Mouse (Mus musculus) right cerebral cortex, postnatal 4 days (tissue): ENCODE data around the gene Tead2.
"Not testable (repeated sequence)": the region's sequence is repeated elsewhere in the genome, so short reads cannot be mapped to it uniquely, and the experiment has no call there.

ENCODE experiments used
- DNase-seq: peaks from one replicate; pipeline ENCODE4 v3.0.0-alpha.2; 2022

Gene Tead2

DNA sequence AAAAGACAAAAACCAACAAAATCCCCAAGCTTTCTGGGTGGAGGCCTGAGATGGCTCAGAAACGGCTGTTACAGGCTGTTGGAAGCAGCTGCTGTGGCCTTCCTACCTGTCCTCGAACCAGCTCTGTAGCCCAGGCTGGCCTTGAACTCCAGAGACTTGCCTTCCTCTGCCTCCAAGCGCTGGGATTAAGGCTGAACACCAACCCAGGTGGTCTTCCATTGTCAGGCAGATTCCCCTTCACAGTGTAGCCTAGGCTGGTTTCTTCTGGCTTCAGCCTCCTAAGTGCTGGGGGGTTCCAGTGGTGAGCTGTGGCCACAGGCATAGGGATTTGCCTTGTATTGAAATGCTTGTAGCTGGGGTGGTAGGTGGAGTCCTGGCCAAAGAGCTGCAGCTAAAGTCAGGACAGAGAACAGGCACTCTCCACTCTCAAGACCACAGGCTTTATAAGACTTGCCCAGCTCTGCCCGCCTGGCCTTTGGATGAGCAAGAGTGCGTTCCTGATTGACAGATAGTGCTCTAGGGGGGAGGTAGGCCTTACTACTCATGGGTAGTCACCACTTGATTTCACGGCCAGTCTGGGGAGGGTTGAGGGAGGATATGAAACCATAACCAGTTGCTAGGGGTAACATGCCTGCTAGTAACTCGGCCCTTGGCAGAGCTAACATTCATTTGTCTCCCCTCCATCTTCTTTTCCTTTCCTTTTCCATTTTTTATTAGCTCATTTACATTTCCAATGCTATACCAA lies 14.1 kb downstream of the Tead2 start:
- DNase-seq: no peak

DNA sequence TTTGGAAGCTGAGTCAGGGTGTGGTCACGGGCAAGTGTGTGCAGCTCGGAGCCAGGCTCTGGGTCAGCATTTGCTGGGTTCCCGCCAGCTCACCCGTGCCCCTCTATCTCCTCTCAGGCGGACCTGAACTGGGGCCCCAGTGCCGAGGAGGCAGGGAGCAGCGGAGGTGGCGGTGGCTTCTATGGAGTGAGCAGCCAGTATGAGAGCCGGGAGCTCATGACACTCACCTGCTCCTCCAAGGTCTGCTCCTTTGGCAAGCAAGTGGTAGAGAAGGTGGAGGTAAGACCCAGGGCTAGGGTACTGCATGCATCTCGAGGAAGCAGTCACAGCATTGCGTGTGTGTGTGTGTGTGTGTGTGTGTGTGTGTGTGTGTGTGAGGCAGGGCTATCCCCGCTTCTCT lies 15.6 kb downstream of the Tead2 start:
- DNase-seq: no peak

DNA sequence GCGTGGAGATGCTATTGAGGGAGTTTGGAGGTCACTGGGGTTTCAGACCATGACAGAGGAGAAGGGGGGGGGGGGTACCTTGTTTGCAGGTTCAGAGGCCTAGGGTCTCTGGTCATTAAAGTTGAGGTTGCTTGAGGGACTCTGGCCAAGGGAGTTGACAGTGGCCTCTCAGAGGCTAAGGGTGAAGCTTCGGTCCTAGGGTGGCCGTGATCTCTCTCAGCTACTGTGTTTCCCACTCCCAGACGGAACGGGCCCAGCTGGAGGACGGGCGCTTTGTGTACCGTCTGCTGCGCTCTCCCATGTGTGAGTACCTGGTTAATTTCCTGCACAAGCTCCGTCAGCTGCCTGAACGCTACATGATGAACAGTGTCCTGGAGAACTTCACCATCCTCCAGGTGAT lies 16.4 kb downstream of the Tead2 start:
- no peak for DNase-seq

DNA sequence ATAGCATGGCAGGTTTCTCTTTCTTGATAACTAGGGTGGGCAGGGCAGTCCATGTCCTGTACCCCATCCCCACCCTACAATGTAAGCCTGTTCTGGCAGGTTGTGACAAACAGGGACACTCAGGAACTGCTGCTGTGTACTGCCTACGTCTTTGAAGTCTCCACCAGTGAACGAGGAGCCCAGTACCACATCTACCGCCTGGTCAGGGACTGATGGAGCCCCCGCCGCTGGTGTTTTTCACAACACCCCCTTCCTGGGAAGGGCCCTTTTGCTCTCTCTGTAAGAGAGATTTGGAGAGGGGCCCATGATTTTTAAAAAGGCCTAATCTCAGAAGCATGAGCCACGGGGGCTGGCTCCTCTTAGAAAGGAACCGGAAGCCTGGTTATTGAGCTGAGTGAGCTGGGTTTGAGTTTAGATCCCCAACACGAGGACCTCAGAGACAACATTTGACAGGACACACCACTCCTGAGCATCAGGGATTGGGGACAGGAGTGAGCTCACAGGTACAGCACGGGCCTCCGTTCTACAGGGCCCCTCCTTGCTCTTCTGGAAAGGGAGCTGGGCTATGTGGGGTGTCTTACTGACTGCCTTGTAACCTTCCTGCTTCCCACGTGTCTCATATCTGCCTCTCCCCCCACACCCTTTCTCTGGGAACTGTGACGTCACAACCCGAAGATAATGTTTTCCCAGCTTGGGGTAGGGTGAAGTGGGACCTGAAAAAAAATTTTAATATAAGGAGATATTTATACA lies 17.3 kb downstream of the Tead2 start:
- no peak for DNase-seq

DNA sequence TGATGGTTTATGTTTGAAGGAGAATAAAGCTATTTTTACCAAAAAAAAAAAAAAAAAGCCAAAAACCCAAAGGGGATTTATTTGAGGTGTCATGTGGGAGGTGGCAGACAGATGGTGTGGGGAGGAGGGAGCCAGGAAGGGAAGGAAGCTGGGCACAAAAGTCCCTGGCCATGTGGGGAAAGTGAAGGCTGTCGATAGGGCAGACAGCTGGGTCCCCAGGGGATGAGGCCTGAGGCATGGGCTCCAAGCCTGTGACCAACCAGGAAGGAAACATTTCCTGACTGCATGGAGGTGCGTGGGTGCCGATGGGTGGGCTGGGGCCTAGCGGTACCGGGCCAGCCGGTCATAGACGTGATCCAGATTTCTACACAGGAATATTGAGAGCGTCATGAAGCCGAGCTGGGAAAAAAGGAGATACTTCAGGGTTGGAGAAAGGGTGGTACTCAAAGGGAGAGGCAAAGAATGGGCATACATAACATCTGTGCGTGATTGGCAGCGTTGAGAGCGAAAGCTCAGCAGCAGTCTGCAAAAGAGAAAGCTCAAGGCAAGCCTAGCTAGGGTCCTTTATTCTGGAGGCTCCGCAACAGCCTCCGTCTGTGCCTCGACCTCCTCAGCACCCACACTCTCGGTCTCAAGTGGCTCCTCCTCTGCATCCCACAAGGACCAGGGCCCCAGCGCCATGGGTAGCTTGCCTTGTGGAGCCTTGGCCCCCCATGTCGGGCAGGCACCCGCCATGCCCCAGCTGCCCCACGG lies 18.2 kb downstream of the Tead2 start:
- peak; percentile 17 for DNase-seq

DNA sequence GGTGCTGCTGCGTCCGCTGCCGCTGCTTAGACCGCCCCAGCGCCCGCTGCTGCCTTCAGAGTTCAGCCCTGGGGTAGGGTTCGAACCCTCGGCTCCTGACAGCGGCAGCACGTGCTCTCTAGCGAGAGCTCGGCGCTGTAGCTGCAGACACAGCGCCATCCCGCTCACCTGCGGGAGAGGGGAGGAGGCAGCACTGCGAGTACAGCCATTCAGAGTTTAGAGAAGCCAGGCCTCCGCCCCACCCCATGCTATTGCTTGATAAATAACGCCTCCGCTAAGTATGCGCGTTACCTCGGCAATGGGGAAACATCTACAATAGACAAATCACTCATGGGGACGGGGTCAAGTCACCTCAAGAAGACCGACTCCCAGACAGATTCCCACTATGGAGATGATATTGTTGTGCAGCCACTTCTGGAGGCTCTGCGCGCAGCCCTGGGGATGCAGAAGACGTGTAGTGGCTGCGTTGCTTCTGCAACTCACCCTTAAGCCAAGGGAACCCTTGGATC lies 18.8 kb downstream of the Tead2 start:
- DNase-seq: no peak

DNA sequence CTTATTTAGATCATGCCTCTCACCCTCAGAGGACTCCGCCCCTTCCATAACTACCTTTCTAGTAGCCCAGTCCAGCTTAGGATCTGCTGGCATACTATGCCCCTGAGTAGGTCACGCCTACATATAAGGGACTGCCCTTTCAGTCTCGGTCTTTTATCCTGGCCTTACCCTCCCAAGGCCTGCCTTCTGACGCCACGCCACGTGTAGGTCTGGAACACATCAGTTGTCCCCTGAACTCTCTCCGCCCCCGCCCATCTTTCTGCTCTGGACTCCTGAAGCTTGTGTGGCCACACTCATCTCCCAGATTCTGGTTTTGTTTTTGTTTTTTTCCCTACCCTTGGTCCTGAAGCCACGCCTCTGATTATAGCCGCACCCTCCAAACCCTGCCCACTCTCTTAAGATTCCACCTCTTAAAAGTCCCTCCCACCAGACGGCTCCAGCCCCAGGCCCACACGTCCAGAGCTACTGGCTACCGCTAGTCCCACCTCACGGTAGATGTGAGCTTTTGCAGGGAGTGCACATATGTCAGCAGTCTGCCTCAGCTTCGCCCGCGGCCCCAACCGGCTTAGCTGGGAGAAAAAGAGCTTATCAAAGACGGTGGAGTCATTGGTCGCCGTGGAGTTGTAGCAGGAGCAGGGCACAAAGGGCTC lies 19.5 kb downstream of the Tead2 start:
- DNase-seq: peak; percentile 39

DNA sequence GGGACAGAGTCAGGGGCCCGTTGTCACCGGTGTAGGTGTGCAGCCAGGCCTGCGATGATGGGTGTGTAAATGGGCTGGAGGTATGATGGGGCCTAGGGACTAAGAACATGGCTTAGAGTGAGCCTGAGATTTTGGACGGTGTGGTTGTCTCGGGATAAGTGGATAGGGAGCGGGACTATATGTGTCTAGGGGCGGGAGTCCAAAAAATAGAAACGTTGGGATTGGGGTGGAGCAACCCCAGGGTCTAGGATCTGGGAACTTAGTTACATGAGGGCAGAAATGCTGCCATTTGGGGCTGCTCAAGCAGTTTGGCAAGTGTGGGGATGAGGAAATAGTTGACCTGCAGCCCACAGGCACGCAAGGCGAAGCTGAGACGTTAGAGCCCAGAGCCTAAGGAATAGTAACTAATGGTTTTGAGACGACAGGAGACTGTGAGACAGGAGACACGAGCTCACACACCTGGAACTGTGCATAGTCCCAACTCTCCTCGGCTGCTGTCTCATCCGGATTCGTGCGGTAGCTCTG lies 20.2 kb downstream of the Tead2 start:
- DNase-seq: no peak

DNA sequence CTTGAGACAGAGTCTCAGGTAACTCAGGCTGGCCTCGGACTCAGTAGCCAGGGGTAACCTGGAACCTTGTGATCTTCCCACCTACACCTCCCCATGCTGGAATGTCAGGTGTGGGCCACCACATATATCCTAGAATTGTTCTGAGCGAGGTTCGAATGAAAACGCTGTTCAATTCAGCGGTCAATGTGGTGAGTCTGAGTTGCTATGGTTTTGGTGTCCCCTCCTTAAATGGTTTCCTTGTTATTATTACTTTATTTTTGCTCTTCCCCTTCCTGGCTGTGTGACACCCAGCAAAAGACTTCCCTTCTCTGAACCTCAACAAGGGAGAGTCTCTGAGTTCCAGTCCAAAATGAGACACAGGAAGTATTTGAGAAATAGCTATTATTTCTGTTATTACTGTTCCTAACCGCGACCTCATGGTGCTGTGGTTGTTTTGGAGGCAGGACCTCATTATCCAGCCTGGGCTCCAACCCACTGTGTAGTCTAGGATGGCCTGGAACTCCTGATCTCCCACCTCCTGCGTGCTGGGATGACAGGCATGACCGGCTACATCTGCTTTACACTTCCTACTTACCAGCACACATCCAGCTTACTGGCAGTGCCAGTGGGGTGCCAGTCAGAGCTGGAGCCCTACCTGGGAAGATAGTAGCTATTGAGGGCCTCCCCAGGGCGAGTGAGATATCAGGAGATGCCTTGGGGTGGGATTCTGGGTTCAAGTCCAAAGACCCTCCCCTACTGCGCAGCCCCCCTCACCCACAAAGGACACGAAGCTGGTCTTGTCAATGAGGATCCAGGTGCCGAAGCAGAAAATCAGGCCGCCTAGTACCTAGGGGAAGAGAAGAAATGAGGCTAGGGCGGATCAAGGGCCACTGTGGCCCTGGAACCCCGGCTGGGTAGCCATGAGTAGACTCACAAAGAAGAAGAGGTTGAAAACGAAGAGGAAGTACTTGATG lies 22.5 kb downstream of the Tead2 start:
- DNase-seq: no peak

DNA sequence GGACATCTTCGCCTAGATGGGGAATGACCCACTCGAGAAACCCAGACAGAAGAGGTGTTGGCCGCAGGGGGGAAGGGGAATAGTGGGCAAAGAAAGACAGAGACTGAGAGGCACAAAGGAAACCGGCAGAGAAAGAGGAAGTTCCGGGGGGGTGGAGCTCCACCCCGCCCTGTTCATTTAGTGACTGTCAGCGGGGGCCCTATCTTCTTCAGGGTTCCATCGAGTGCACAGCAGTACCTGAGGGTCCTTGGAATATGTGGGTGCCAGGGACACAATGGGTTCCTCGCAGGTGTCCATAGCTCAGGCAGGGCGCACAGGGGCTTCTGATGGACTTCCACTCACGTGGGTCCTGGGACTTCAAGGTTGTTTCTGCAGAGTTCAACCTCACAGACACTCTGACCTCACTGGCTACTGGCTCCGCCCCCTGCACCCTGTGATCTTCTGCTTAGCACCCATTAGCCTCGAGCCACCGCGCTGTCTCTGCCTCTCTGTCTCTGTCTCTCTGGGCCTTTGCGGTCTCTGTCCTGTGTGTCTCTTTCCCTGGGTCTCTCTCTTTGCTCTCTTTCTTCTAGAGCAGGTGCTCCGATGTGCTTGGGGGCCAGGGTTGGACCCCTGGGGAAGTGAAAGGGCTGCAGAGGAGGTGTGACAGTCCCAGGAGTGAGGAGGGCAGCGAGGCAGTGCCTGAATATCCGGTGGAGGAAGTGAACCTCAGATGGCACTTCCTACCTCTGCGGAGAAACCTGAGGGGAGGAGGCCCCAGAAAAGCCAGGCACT lies 23.4 kb downstream of the Tead2 start, which contains the start of gene Cd37:
TSS of gene Cd37 (minus strand) at position 393 of the 774 bp plus-strand sequence.
- DNase-seq: no peak

DNA sequence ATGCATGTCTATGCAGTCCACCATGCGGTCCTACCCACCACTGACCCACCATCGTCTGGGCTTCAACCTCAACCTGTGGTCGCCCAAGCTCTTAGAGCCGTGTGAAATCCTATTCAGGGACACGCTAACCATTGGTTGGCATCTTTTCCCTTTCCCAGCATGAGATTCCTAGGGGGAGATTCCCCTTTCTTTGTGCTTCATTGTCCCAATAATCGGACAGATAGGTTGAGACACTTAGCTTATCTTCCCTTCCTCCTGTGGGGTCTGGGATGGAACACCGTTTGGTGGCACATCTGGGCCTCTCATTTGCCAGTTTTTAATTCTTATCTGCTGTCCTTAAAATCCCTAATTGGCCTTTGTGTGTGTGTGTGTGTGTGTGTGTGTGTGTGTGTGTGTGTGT lies 24.6 kb downstream of the Tead2 start:
- no peak for DNase-seq

DNA sequence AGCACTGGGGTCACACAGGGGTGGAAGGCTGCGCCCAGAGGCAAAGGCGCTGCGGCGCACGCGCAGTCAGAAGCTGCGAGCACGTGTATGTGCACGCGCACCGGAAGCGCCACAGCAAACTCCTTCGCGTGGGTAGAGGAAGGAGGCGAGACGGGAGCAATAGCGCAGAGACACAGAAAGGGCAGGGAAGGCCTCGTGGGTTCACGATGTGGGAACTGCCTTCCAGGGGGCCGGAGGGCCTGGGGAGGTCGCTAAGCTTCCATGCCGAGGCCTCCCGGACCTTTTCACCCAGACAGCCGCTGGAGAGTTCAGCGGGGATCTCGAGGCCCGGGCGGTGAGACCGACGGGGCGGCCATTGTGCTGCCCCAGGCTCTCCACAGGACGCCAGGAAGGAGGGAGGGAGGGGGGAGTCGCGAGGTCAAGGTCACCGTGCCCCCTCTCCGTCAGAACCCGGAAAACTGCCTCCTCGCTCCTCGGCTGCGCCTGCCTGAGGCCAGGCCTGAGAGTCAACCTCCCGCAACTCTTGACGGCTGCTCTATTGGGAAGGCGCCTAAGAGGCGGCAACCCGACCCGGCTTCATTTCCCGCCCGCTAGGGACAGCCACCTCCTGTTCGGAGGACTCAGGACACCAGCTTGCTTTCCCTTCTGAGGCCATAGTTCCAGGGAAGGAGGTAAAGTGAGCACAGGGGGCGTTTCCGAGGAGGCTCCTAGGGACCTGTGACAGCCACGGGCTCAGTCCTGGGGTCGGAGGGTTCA lies 25.3 kb downstream of the Tead2 start, which contains the start of gene Slc6a16:
TSS of gene Slc6a16 (plus strand) at position 453 of the 756 bp plus-strand sequence.
- DNase-seq: peak; percentile 72

DNA sequence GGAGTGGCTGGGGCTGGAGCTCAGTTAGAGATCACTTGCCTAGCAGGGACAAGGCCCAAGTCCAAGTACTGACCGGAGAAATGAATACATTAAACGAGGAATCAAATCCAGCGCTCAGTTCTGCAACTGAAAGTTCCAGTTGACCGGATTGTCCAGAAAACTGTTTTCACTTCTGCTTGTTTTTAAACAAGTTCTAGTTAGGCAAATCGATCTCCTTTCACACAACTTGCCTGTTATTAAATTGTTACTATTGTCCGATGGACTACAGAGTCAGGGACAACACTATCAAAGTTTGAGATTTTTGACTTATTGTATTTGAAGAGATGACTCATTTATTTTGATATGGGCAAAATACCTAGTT lies 25.8 kb downstream of the Tead2 start:
- no peak for DNase-seq

DNA sequence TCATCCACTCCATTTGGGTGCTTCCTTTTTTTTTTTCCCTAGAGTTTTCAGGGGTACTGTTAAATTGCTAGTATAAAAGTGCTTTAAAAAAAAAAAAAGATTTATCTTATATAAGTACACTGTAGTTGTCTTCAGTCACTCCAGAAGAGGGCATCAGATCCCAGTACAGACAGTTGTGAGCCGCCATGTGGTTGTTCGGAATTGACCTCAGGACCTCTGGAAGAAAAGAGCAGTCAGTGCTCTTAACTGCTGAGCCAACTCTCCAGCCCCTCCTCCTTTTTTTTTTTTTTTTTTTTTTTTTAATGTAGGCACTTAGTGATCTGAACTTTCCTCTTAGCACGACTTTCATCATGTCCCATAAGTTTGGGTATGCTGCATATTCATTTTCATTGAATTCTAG lies 32.1 kb downstream of the Tead2 start:
- no peak for DNase-seq

DNA sequence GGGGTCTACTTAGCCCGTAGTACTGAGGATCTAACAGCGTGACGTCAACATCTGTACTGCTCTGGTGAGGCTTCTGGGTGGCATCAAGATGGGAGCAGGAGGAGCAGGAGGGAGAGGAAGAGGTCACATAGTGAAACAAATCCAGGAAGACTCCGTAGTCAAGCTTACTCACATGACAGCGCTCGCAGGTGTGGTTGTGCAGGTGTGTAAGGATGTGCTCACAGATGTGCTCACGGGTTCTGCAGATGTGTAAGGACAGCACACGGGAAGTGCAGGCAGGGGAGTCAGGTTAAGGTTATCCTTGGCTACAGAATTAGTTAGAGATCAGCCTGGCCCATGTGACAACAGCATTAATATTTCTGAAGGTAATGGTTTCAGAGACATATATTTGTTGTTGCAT lies 38.3 kb downstream of the Tead2 start:
- DNase-seq: no peak

DNA sequence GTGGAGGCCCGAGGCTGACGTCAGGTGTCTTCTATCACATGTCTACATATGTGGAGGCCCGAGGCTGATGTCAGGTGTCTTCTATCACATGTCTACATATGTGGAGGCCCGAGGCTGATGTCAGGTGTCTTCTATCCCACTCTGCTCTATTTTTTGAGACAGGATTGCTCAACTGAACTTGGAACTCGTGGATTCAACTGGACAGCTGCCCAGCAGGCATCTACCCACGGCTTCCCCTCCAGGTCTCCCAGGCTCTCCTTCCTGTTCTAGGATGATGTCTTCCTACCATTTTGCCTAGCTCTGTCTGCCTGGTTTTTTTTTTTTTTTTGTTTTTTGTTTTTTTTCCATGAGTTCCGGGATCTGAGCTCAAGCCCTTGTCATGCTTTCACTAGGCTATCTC lies 40.3 kb downstream of the Tead2 start:
- not testable (repeated sequence) for DNase-seq

DNA sequence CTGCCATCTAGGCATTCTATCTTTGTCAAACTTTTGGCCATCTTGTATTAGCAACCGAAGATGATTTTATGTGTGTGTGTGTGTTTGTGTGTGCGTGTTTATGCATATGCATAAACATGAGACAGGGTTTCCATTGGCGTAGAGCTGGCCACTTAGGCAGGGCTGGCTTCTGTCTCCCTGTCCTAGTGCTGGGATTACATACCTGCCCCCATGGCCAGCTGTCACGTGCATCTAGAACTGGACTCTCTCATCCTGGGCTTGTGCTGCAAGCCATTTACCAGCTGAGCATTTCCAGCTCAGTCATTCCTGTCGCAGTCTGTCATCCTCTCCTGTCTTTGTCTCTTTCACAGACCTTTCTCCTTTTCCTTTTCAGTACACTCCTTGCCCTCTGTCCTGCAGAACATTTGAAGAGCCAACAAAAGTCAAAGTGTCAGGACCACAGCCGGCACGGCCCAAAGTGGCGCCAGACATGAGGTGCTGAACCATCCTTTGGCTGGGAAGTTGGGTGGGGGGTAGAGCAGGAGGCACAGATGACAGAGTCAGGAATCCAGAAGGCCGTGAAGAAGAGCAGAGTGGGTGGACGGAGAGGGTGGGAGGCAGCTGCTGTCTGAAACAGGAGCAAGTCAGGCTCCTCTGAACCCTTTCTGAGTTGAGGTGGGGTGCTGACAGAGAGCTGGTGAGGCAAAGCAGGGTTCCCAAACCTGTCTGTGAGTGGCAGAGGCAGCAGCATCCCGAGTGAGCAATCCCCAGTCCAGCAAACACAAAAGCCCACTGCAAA lies 41.7 kb downstream of the Tead2 start:
- no peak for DNase-seq

DNA sequence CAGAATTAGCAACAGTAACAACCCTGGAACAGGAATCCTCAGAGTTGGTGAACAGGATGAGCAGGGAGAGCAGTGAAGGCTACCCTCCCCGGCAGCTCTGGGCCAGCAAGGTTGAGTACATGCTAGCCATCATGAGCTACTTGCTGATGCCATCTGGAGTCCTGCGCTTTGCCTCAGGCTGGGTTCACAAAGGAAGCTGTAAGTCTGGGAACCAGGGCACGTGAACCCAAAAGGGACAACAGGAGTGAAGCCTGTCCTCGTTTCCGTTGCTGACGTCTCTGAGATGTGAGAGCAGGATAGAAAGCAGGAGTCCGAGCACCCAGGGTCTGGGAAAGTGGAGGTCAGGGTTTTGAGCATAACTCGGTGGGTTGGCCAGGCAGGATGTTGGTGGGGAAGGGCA lies 43.7 kb downstream of the Tead2 start:
- no peak for DNase-seq

DNA sequence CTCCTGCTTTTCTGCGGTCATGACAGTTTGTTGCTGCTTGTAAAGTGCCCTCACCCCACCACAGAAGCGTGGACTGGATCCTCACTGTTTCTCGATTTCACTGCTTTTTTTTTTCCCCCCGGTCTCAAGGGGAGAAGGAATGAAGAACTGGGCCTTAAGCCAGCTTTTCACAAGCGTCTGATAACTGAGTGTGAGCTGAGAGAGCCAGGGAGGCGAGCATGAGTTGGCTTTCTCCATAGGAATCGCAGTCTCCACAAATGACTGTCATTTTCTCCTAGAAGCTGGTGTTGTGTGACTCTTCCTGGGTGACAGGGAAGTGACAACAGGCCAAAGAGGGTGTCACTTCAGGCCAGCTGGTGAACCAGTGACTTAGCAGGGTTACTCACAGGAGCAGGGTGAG lies 46.7 kb downstream of the Tead2 start:
- DNase-seq: no peak
